Mouse (Mus musculus) stomach, embryonic 14.5 days (tissue): ENCODE measurements around the gene AA467197. TPM values are rescaled to one million over a fixed set of nuclear protein-coding genes. Genes with fewer than 3 reads are reported as not detected.

ENCODE experiments used
- ATAC-seq: fragments of 200-750 bp; cut with Nextera tagmentation; 2 replicates; pipeline ENCODE4 v1.8.0; 2017; ENCODE audit warnings: low read depth, moderate TSS enrichment; ENCODE audit not compliant: insufficient number of reproducible peaks, insufficient read depth, low FRiP score
- H3K27ac ChIP-seq: fragments of 300-500 bp; sonication (generic); 2 replicates; pipeline ENCODE4 v1.5.1; 2014; ENCODE audit warnings: mild to moderate bottlenecking, low read length, moderate library complexity, mixed read lengths
- H3K27me3 ChIP-seq: fragments of 300-500 bp; sonication (generic); 2 replicates; pipeline ENCODE4 v1.6.1; 2014; ENCODE audit warnings: low read length, control low read depth, mixed read lengths; ENCODE audit not compliant: control insufficient read depth, insufficient read depth
- H3K36me3 ChIP-seq: fragments of 300-500 bp; sonication (generic); 2 replicates; pipeline ENCODE4 v1.6.1; 2014; ENCODE audit warnings: mild to moderate bottlenecking, control low read depth, low read length, moderate library complexity, mixed read lengths; ENCODE audit not compliant: control insufficient read depth, insufficient read depth
- H3K4me1 ChIP-seq: fragments of 300-500 bp; sonication (generic); 2 replicates; pipeline ENCODE4 v1.6.1; 2014; ENCODE audit warnings: low read length, control low read depth, mixed read lengths; ENCODE audit not compliant: control insufficient read depth, insufficient read depth
- H3K4me2 ChIP-seq: fragments of 300-500 bp; sonication (generic); replicated peaks from 2 replicates; pipeline ENCODE4 v1.6.1; 2014; ENCODE audit warnings: low read depth, low read length, control low read depth
- H3K4me3 ChIP-seq: fragments of 300-500 bp; sonication (generic); 2 replicates; pipeline ENCODE4 v1.5.1; 2014; ENCODE audit warnings: low read depth, low read length, control low read depth
- H3K9ac ChIP-seq: fragments of 300-500 bp; sonication (generic); replicated peaks from 2 replicates; pipeline ENCODE4 v1.6.1; 2014; ENCODE audit warnings: low read depth, mild to moderate bottlenecking, control low read depth, low read length, moderate library complexity, mixed read lengths
- H3K9me3 ChIP-seq: fragments of 300-500 bp; sonication (generic); 2 replicates; pipeline ENCODE4 v1.6.1; 2016; ENCODE audit warnings: low read depth, low read length, control low read depth; ENCODE audit not compliant: control insufficient read depth
- WGBS: fragments of 180-500 bp; shearing (Covaris S2); extraction: QIAGEN DNeasy Blood & Tissue Kit; methylation state at CpG from one replicate; pipeline ENCODE4 v1.1.7; 2014; 5-methylcytosine and 5-hydroxymethylcytosine counted together
- polyA plus RNA-seq: library from polyadenylated mRNA; unstranded; fragments of >200 nt; fragmentation: Nextera tagmentation; extraction: Ambion mirVana; gene quantifications from 2 replicates; pipeline ENCODE4 v1.2.1, GENCODE M21; 2014

Gene AA467197
- polyA plus RNA-seq, 1 experiment from 2014 or later = 5.5 TPM

GRCm38 (mm10) chr2:122656767-122657166 lies 20.0 kb downstream of the AA467197 start:
- Histone ChIP-seq H3K4me1 (0 out of 2 replicates have a peak, but pooled peaks cover 4% of the 10 kb centered on the region), H3K4me2 (no peak overlapping the region), H3K9me3 (no peaks in the 10 kb centered on the region), H3K27me3 (no peaks in the 10 kb centered on the region), H3K36me3 (no peaks in the 10 kb centered on the region), H3K27ac (no peak overlapping the region), H3K9ac (no peak overlapping the region), H3K4me3 (no peak overlapping the region)
- ATAC-seq = no peak
- WGBS = 41% methylated on average over 9 of the region's 9 CpGs

- WGBS = 78% methylated on average over 11 of the region's 11 CpGs
- H3K4me3 ChIP-seq = no peak overlapping the region
- peak; percentile 77 for ATAC-seq
- 0 out of 2 replicates have a peak, but pooled peaks cover 4% of the 10 kb centered on the region for H3K4me1 ChIP-seq
- no peak overlapping the region for H3K4me2 ChIP-seq
- peak overlapping the region; percentile 10; the same call in 1 of the 2 replicates for H3K27ac ChIP-seq
- no peaks in the 10 kb centered on the region for H3K9me3 ChIP-seq
- H3K36me3 ChIP-seq = no peaks in the 10 kb centered on the region
- H3K9ac ChIP-seq = no peak overlapping the region
- no peaks in the 10 kb centered on the region for H3K27me3 ChIP-seq
Measured at GRCm38 (mm10) chr2:122657707-122658524, 21.1 kb downstream of the AA467197 start.

- no peak for ATAC-seq
- 81% methylated on average over 7 of the region's 7 CpGs for WGBS
Measured at GRCm38 (mm10) chr2:122659825-122660224, 23.0 kb downstream of the AA467197 start.

GRCm38 (mm10) chr2:122665253-122665972 lies 28.6 kb downstream of the AA467197 start:
- H3K9ac ChIP-seq = no peak overlapping the region
- no peaks in the 10 kb centered on the region for H3K27me3 ChIP-seq
- no peak overlapping the region for H3K4me3 ChIP-seq
- H3K27ac ChIP-seq = no peak overlapping the region
- H3K9me3 ChIP-seq = no peaks in the 10 kb centered on the region
- H3K4me2 ChIP-seq = no peak overlapping the region
- H3K36me3 ChIP-seq = no peaks in the 10 kb centered on the region
- no peaks in the 10 kb centered on the region for H3K4me1 ChIP-seq
- ATAC-seq = no peak
- WGBS = 54% methylated on average over 6 of the region's 6 CpGs

More at GRCm38 (mm10) chr2:122659825-122660224, 23.0 kb downstream of the AA467197 start:
- no peaks in the 10 kb centered on the region for H3K9me3 ChIP-seq
- no peak overlapping the region for H3K9ac ChIP-seq
- H3K4me2 ChIP-seq = no peak overlapping the region
- H3K36me3 ChIP-seq = no peaks in the 10 kb centered on the region
- no peaks in the 10 kb centered on the region for H3K27me3 ChIP-seq
- H3K4me3 ChIP-seq = no peak overlapping the region
- H3K27ac ChIP-seq = no peak overlapping the region
- 0 out of 2 replicates have a peak, but pooled peaks cover 4% of the 10 kb centered on the region for H3K4me1 ChIP-seq

GRCm38 (mm10) chr2:122665973-122666875 lies 29.4 kb downstream of the AA467197 start:
- no peak overlapping the region for H3K4me2 ChIP-seq
- H3K4me1 ChIP-seq = no peaks in the 10 kb centered on the region
- H3K9ac ChIP-seq = no peak overlapping the region
- peak; percentile 56; the same call in 1 of the 2 replicates for ATAC-seq
- H3K27me3 ChIP-seq = no peaks in the 10 kb centered on the region
- H3K27ac ChIP-seq = no peak overlapping the region
- no peaks in the 10 kb centered on the region for H3K36me3 ChIP-seq
- no peak overlapping the region for H3K4me3 ChIP-seq
- H3K9me3 ChIP-seq = no peaks in the 10 kb centered on the region
- 40% methylated on average over 12 of the region's 12 CpGs for WGBS

GRCm38 (mm10) chr2:122667856-122668255 lies 31.1 kb downstream of the AA467197 start:
- no peak for ATAC-seq
- Histone ChIP-seq H3K36me3 (no peaks in the 10 kb centered on the region), H3K27ac (no peak overlapping the region), H3K4me2 (no peak overlapping the region), H3K27me3 (no peaks in the 10 kb centered on the region), H3K4me1 (no peaks in the 10 kb centered on the region), H3K9me3 (no peaks in the 10 kb centered on the region), H3K9ac (no peak overlapping the region), H3K4me3 (no peak overlapping the region)
- 21% methylated on average over 5 of the region's 5 CpGs for WGBS

GRCm38 (mm10) chr2:122671714-122672113 lies 34.9 kb downstream of the AA467197 start:
- H3K36me3 ChIP-seq = no peaks in the 10 kb centered on the region
- H3K27me3 ChIP-seq = no peaks in the 10 kb centered on the region
- no peak overlapping the region for H3K4me3 ChIP-seq
- H3K4me1 ChIP-seq = no peaks in the 10 kb centered on the region
- H3K4me2 ChIP-seq = no peak overlapping the region
- H3K9me3 ChIP-seq = no peaks in the 10 kb centered on the region
- 61% methylated on average over 5 of the region's 5 CpGs for WGBS
- H3K27ac ChIP-seq = no peak overlapping the region
- ATAC-seq = no peak
- H3K9ac ChIP-seq = no peak overlapping the region

- no peaks in the 10 kb centered on the region for H3K9me3 ChIP-seq
- H3K27ac ChIP-seq = no peak overlapping the region
- whole genome bisulfite sequencing = 60% methylated on average over 5 of the region's 5 CpGs
- no peaks in the 10 kb centered on the region for H3K4me1 ChIP-seq
- no peaks in the 10 kb centered on the region for H3K36me3 ChIP-seq
- H3K4me3 ChIP-seq = no peak overlapping the region
- no peak overlapping the region for H3K9ac ChIP-seq
- no peaks in the 10 kb centered on the region for H3K27me3 ChIP-seq
- ATAC-seq = no peak
- no peak overlapping the region for H3K4me2 ChIP-seq
Measured at GRCm38 (mm10) chr2:122672841-122673240, 36.1 kb downstream of the AA467197 start.
